Mouse (Mus musculus) small intestine, adult 2 months (tissue): ENCODE results near the gene Akr1b3. TPM values are rescaled to one million over a fixed set of nuclear protein-coding genes. Genes with fewer than 3 reads are reported as not detected.

Experiments
- H3K27ac ChIP-seq: fragments of 200-500 bp; 2 replicates; pipeline ENCODE4 v1.5.1; 2012; ENCODE audit warnings: low read depth, low read length, control low read depth, inconsistent platforms; ENCODE audit not compliant: insufficient read depth
- H3K27me3 ChIP-seq: fragments of 200-500 bp; 2 replicates; pipeline ENCODE4 v1.6.1; 2012; ENCODE audit warnings: mild to moderate bottlenecking, moderate library complexity, low read length, inconsistent platforms; ENCODE audit not compliant: control insufficient read depth, insufficient read depth
- H3K36me3 ChIP-seq: fragments of 200-500 bp; 2 replicates; pipeline ENCODE4 v1.6.1; 2012; ENCODE audit warnings: mild to moderate bottlenecking, low read length, control low read depth, inconsistent platforms; ENCODE audit not compliant: control insufficient read depth, insufficient read depth
- H3K4me1 ChIP-seq: fragments of 200-500 bp; 2 replicates; pipeline ENCODE4 v1.6.1; 2012; ENCODE audit warnings: low read length, inconsistent platforms, mixed read lengths; ENCODE audit not compliant: control insufficient read depth, insufficient read depth, insufficient read length
- H3K4me3 ChIP-seq: fragments of 200-500 bp; 2 replicates; pipeline ENCODE4 v1.5.1; 2012; ENCODE audit warnings: low read depth, mild to moderate bottlenecking, control low read depth, inconsistent platforms, low read length, moderate library complexity
- CTCF ChIP-seq: fragments of 200-500 bp; IDR thresholded peaks from 2 replicates; pipeline ENCODE4 v1.5.1; 2012; ENCODE audit warnings: low read depth, mild to moderate bottlenecking, control low read depth, inconsistent platforms, low read length, moderate library complexity, mixed read lengths; ENCODE audit not compliant: insufficient replicate concordance, insufficient read length; ENCODE audit errors: extremely low read depth
- POLR2A ChIP-seq: fragments of 200-500 bp; IDR thresholded peaks from 2 replicates; pipeline ENCODE4 v1.6.1; 2012; ENCODE audit warnings: low read depth, mild to moderate bottlenecking, control low read depth, inconsistent platforms, low read length, moderate library complexity
- WGBS: fragments of 180-500 bp; shearing (Covaris S2); methylation state at CpG from one replicate; pipeline ENCODE4 v1.1.7; 2018; 5-methylcytosine and 5-hydroxymethylcytosine counted together
- polyA plus RNA-seq: library from polyadenylated mRNA; depleted of rRNA; stranded (reverse); fragments of >200 nt; gene quantifications from 2 replicates; pipeline ENCODE4 v1.2.3, GENCODE M21; 2012

The Akr1b3 gene
- polyA plus RNA-seq, 1 experiment = 51.3 TPM

GRCm38 (mm10) chr6:34313921-34314320 is 3.4 kb downstream of the Akr1b3 start:
- no peak for TF ChIP-seq CTCF
- TF ChIP-seq POLR2A = no peak
- Histone ChIP-seq H3K27ac (no peak overlapping the region), H3K27me3 (no peaks in the 10 kb centered on the region), H3K36me3 (peaks cover 22% of the 10 kb centered on the region), H3K4me3 (no peak overlapping the region), H3K4me1 (0 out of 2 replicates have a peak, but pooled peaks cover 2% of the 10 kb centered on the region)
- WGBS = 97% methylated on average over 2 of the region's 2 CpGs

GRCm38 (mm10) chr6:34313386-34313785 is 3.9 kb downstream of the Akr1b3 start:
- TF ChIP-seq CTCF (no peak), POLR2A (no peak)
- H3K27ac ChIP-seq = no peak overlapping the region
- H3K4me1 ChIP-seq = 0 out of 2 replicates have a peak, but pooled peaks cover 2% of the 10 kb centered on the region
- H3K36me3 ChIP-seq = peaks cover 26% of the 10 kb centered on the region
- no peak overlapping the region for H3K4me3 ChIP-seq
- no peaks in the 10 kb centered on the region for H3K27me3 ChIP-seq
- WGBS = 78% methylated on average over 9 of the region's 9 CpGs

- H3K36me3 ChIP-seq = peaks cover 30% of the 10 kb centered on the region
- TF ChIP-seq POLR2A = no peak
- TF ChIP-seq CTCF = no peak
- H3K4me3 ChIP-seq = no peak overlapping the region
- H3K27me3 ChIP-seq = no peaks in the 10 kb centered on the region
- WGBS = 94% methylated on average over 11 of the region's 11 CpGs
- no peak overlapping the region for H3K27ac ChIP-seq
- no peaks in the 10 kb centered on the region for H3K4me1 ChIP-seq
Measured at GRCm38 (mm10) chr6:34310023-34310595, 7.2 kb downstream of the Akr1b3 start.

- no peaks in the 10 kb centered on the region for H3K27me3 ChIP-seq
- 94% methylated on average over 6 of the region's 6 CpGs for WGBS
- peaks cover 2% of the 10 kb centered on the region for H3K4me1 ChIP-seq
- H3K36me3 ChIP-seq = peaks cover 30% of the 10 kb centered on the region
- H3K4me3 ChIP-seq = no peak overlapping the region
- no peak overlapping the region for H3K27ac ChIP-seq
- TF ChIP-seq CTCF = no peak
- TF ChIP-seq POLR2A = no peak
Measured at GRCm38 (mm10) chr6:34309526-34309925, 7.8 kb downstream of the Akr1b3 start.

GRCm38 (mm10) chr6:34306797-34307196 is 10.5 kb downstream of the Akr1b3 start:
- peaks cover 4% of the 10 kb centered on the region for H3K4me1 ChIP-seq
- no peak overlapping the region for H3K4me3 ChIP-seq
- WGBS = 93% methylated on average over 6 of the region's 6 CpGs
- H3K27me3 ChIP-seq = no peaks in the 10 kb centered on the region
- no peak for TF ChIP-seq CTCF
- no peak overlapping the region for H3K27ac ChIP-seq
- H3K36me3 ChIP-seq = peaks cover 25% of the 10 kb centered on the region

GRCm38 (mm10) chr6:34304675-34305241 is 12.5 kb downstream of the Akr1b3 start:
- TF ChIP-seq POLR2A = no peak
- TF ChIP-seq CTCF = no peak
- Histone ChIP-seq H3K27me3 (no peaks in the 10 kb centered on the region), H3K4me3 (no peak overlapping the region), H3K36me3 (peaks cover 12% of the 10 kb centered on the region), H3K27ac (peak overlapping the region; percentile 28), H3K4me1 (peaks cover 4% of the 10 kb centered on the region)
- 32% methylated on average over 10 of the region's 10 CpGs for WGBS

GRCm38 (mm10) chr6:34297055-34297454 is 20.2 kb downstream of the Akr1b3 start:
- H3K27ac ChIP-seq = no peak overlapping the region
- H3K4me3 ChIP-seq = no peak overlapping the region
- no peaks in the 10 kb centered on the region for H3K36me3 ChIP-seq
- 74% methylated on average over 3 of the region's 3 CpGs for WGBS
- H3K4me1 ChIP-seq = no peaks in the 10 kb centered on the region; the same call in 1 of the 2 replicates
- H3K27me3 ChIP-seq = no peaks in the 10 kb centered on the region
- TF ChIP-seq POLR2A (no peak), CTCF (no peak)
